Mouse (Mus musculus): ENCODE measurements around the gene Adprm. TPM values are rescaled to one million over a fixed set of nuclear protein-coding genes. Genes with fewer than 3 reads are reported as not detected.

Adprm gene
- total and polyA plus RNA-seq, 3 experiments = 31.2 to 53.8 (median 43.4) TPM

DNA sequence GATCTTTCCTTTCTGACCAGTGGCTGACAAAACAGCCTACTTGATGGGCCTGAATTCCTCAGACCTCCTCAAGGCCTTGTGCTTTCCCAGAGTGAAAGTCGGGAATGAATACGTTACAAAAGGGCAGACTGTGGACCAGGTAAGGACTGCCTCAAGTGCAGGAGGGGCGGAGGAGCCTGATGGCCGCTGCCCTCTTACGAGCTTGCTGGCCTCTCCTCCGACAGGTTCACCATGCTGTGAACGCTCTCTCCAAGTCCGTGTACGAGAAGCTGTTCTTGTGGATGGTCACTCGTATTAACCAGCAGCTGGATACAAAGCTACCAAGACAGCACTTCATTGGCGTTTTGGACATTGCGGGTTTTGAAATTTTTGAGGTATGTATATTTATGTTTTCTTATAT is 34.8 kb upstream of the Adprm start:
- in situ Hi-C loops (cut with MboI; ENCODE audit: low pct_ligation_motif_present, low pct_unique_long_range_greater_than_20kb, low sequenced_read_pairs) (no loop called here), dilution Hi-C loops (cut with MboI; ENCODE audit: extremely low pct_ligation_motif_present, extremely low pct_unique_long_range_greater_than_20kb, low sequenced_read_pairs) (no loop called here)
- Histone ChIP-seq H3K4me3 (replicated peaks in 1 of 3; ENCODE audit: low read depth in 2 of 3, low read length in 2 of 3, poor library complexity in 1 of 3) (no peak overlapping the region), H3K79me2 (replicated peaks; ENCODE audit: control insufficient read depth, extremely low read depth, insufficient read depth, poor library complexity, severe bottlenecking) (no peaks in the 10 kb centered on the region), H3K9ac (ENCODE audit: insufficient read depth, low read depth) (no peak overlapping the region), H3K9me3 (replicated peaks; ENCODE audit: low read length) (no peaks in the 10 kb centered on the region), H3K27me3 (replicated peaks) (peaks cover 75% of the 10 kb centered on the region), H3K4me2 (ENCODE audit: insufficient read depth, low read depth, poor library complexity, severe bottlenecking) (no peak overlapping the region), H3K4me1 (ENCODE audit: control insufficient read depth in 1 of 2, insufficient read depth in 2 of 2) (peaks cover 5 to 8% of the 10 kb centered on the region in 2 experiments), H3K36me3 (replicated peaks in 1 of 2; ENCODE audit: control insufficient read depth in 1 of 2, insufficient read depth in 1 of 2, low read length in 1 of 2) (no peaks in the 10 kb centered on the region), H3K27ac (ENCODE audit: insufficient read depth, low read depth) (no peak overlapping the region)
- no peak for TF ChIP-seq SIN3A (IDR thresholded peaks at IDR 0.05; ENCODE audit: low read length)
- no peak for TF ChIP-seq ELF1 (IDR thresholded peaks at IDR 0.05; ENCODE audit: low read depth, low read length)
- no peak for TF ChIP-seq UBTF (IDR thresholded peaks at IDR 0.05; ENCODE audit: low read depth, low read length)
- TF ChIP-seq USF1 (IDR thresholded peaks at IDR 0.05; ENCODE audit: low read depth, low read length) = no peak
- no peak for TF ChIP-seq ZC3H11A (IDR thresholded peaks at IDR 0.05; ENCODE audit: low read depth, low read length)
- no peak for TF ChIP-seq ZNF384 (IDR thresholded peaks at IDR 0.05; ENCODE audit: low read depth, low read length)
- no peak for TF ChIP-seq BHLHE40 (IDR thresholded peaks at IDR 0.05; ENCODE audit: low read depth, low read length)
- no peak for TF ChIP-seq NELFE (IDR thresholded peaks at IDR 0.05; ENCODE audit: low read depth, low read length)
- no peak for TF ChIP-seq CHD2 (IDR thresholded peaks at IDR 0.05; ENCODE audit: low read length)
- TF ChIP-seq ZMIZ1 (IDR thresholded peaks at IDR 0.05; ENCODE audit: low read depth, low read length) = no peak
- no peak for TF ChIP-seq NRF1 (IDR thresholded peaks at IDR 0.05; ENCODE audit: low read depth, low read length)
- no peak for TF ChIP-seq PAX5 (IDR thresholded peaks at IDR 0.05; ENCODE audit: low read length)
- no peak for TF ChIP-seq MAZ (IDR thresholded peaks at IDR 0.05; ENCODE audit: low read depth, low read length)
- no peak for TF ChIP-seq MXI1 (IDR thresholded peaks at IDR 0.05; ENCODE audit: low read depth, low read length)
- no peak for DNase-seq (ENCODE audit: extremely low read depth)

DNA sequence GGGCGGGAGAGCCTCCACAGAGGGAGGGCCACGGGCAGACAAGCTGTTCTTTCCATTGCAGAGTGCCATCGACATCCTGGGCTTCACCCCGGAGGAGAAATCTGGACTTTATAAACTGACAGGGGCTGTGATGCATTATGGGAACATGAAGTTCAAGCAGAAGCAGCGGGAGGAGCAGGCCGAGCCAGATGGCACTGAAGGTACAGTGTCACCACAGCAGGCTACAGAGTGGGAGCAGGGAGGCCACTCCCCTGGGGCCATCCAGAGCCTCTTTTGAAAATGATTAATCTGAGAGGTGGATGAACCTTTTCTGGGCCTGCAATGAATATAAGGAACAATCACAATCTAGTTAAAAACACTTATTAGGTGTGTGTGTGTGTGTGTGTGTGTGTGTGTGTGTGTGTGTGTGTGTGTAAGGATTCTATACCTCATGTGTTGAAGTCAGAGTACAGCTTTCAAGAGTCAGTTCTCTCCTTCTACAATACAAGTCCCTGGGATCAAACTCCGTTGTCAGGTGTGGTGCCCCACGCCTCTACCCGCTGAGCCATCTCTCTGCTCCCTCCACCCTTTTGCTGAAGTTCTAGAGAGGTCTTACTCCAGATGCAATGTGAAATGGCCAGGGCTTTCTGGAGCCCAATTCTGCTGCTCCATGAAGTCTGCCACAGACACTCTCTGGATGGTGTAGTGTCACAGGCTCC is 34.2 kb upstream of the Adprm start:
- TF ChIP-seq NELFE (IDR thresholded peaks at IDR 0.05; ENCODE audit: low read depth, low read length) = no peak
- TF ChIP-seq PAX5 (IDR thresholded peaks at IDR 0.05; ENCODE audit: low read length) = no peak
- no peak for TF ChIP-seq JUND (conservative IDR thresholded peaks at IDR 0.05; ENCODE audit: low read depth, low read length)
- TF ChIP-seq MAFK (IDR thresholded peaks at IDR 0.05; ENCODE audit: insufficient replicate concordance, low read length) = no peak
- TF ChIP-seq CHD1 (IDR thresholded peaks at IDR 0.05; ENCODE audit: low read depth, low read length) = no peak
- no peak for TF ChIP-seq JUN (IDR thresholded peaks at IDR 0.05; ENCODE audit: insufficient read depth, low read depth, low read length)
- TF ChIP-seq CHD2 (IDR thresholded peaks at IDR 0.05; ENCODE audit: low read length) = no peak
- TF ChIP-seq MEF2A (IDR thresholded peaks at IDR 0.05; ENCODE audit: borderline replicate concordance, low read depth, low read length) = no peak
- no peak for TF ChIP-seq ZC3H11A (IDR thresholded peaks at IDR 0.05; ENCODE audit: low read depth, low read length)
- no peak for TF ChIP-seq SMC3 (IDR thresholded peaks at IDR 0.05; ENCODE audit: low read depth, low read length)
- TF ChIP-seq MAZ (IDR thresholded peaks at IDR 0.05; ENCODE audit: low read depth, low read length) = no peak
- TF ChIP-seq UBTF (IDR thresholded peaks at IDR 0.05; ENCODE audit: low read depth, low read length) = no peak
- no peak for TF ChIP-seq RAD21 (IDR thresholded peaks at IDR 0.05; ENCODE audit: low read depth, low read length)
- no peak for TF ChIP-seq ETS1 (conservative IDR thresholded peaks at IDR 0.05; ENCODE audit: low read depth, low read length)
- TF ChIP-seq BHLHE40 (IDR thresholded peaks at IDR 0.05; ENCODE audit: low read depth, low read length) = no peak
- TF ChIP-seq NRF1 (IDR thresholded peaks at IDR 0.05; ENCODE audit: low read depth, low read length) = no peak
- no peak for TF ChIP-seq CTCF (conservative IDR thresholded peaks at IDR 0.05 in 1 of 2, IDR thresholded peaks at IDR 0.05 in 1 of 2; ENCODE audit: low read depth in 2 of 2, low read length in 2 of 2)
- TF ChIP-seq KAT2A (IDR thresholded peaks at IDR 0.05; ENCODE audit: insufficient replicate concordance, low read length) = no peak
- no peaks in the 10 kb centered on the region for H3K9me3 ChIP-seq (replicated peaks; ENCODE audit: low read length)
- no peak overlapping the region for H3K4me2 ChIP-seq (ENCODE audit: insufficient read depth, low read depth, poor library complexity, severe bottlenecking)
- dilution Hi-C loops (cut with MboI; ENCODE audit: extremely low pct_ligation_motif_present, extremely low pct_unique_long_range_greater_than_20kb, low sequenced_read_pairs) (no loop called here), in situ Hi-C loops (cut with MboI; ENCODE audit: low pct_ligation_motif_present, low pct_unique_long_range_greater_than_20kb, low sequenced_read_pairs) (no loop called here)
- H3K9ac ChIP-seq (ENCODE audit: insufficient read depth, low read depth) = no peak overlapping the region
- no peak overlapping the region for H3K27ac ChIP-seq (ENCODE audit: insufficient read depth, low read depth)
- no peaks in the 10 kb centered on the region for H3K36me3 ChIP-seq (replicated peaks in 1 of 2; ENCODE audit: control insufficient read depth in 1 of 2, insufficient read depth in 1 of 2, low read length in 1 of 2)
- no peaks in the 10 kb centered on the region for H3K79me2 ChIP-seq (replicated peaks; ENCODE audit: control insufficient read depth, extremely low read depth, insufficient read depth, poor library complexity, severe bottlenecking)
- DNase-seq (ENCODE audit: extremely low read depth) = no peak
- peaks cover 8 to 13% of the 10 kb centered on the region in 2 experiments for H3K4me1 ChIP-seq (ENCODE audit: control insufficient read depth in 1 of 2, insufficient read depth in 2 of 2)
- peaks cover 69% of the 10 kb centered on the region for H3K27me3 ChIP-seq (replicated peaks)
- H3K4me3 ChIP-seq (replicated peaks in 1 of 3; ENCODE audit: low read depth in 2 of 3, low read length in 2 of 3, poor library complexity in 1 of 3) = no peak overlapping the region

Measured in CH12.LX (cell line).